Mouse (Mus musculus): ENCODE data around the gene Hoxa13. TPM values are rescaled to one million over a fixed set of nuclear protein-coding genes. Genes with fewer than 3 reads are reported as not detected.

Gene Hoxa13
- total RNA-seq, 2 experiments from 2014 or later = 3.7 to 6.0 TPM

DNA sequence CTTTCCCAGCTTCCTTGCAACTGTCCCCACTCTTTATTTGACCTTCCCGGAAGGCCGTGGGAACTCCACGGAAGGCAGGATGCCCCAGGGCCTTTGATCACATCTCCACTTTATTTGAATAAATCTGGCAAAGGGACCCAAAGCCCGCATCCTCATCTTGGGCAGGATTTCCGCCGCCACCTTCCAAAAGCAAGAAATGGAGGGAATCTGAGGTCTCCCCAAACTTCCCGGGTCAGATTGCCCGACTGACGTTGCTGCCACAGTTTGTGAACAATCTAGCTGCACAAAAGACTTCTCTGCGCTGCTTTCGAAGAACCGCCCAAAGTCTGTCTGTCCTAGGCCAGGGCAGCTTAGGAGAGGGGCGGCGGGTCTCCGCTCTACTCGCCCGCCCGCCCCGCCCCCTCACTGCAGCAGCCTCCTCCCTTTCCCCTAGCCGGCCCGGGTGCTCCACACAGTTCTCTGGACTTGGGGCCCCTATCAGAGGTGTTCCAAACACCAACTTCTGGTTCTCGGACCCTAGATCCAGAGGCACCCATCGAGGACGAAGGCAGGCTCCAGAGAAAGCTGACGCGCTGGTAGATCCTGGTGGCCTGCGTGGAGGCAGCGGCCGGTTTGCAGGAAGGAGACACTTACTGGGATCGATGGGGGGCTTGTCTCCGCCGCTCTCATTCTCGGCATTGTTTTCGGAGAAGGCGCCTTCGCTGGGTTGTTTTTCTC lies 35.6 kb downstream of the Hoxa13 start:
- DNase-seq (ENCODE audit: low spot score) = no peak

DNA sequence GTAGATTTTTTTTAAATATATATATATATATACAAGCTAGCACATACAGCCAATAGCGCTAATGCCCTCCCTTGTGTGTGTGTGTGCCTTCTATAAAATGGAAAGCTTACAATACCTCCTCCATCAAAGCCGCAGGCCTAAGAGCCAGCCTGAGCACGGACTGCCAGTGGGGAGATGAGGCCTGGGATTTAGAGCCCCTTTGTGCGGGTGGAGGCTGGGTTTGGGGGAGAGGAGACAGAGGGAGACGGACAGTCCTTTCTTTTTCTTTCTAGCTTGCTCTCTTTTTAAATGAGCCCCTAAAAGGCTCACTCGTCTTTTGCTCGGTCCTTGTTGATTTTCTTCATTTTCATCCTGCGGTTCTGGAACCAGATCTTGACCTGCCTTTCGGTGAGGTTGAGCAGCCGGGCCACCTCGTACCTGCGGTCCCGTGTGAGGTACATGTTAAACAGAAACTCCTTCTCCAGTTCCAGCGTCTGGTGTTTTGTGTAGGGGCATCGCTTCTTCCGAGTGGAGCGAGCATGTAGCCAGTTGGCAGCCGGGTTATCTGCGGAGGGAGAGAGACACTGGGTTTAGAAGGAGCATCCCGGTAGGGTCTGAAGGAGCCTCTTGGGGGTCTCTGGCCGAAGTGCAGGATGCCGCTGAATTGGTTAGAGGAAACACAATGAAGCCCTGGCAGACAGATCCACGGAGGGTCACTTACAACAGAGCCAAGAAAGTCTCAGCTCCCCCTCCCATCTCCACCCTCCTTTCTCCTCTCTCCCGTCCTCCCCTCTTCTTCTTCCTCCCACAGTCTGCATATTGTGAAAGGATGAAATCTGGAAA lies 36.5 kb downstream of the Hoxa13 start:
- DNase-seq (ENCODE audit: low spot score) = no peak

DNA sequence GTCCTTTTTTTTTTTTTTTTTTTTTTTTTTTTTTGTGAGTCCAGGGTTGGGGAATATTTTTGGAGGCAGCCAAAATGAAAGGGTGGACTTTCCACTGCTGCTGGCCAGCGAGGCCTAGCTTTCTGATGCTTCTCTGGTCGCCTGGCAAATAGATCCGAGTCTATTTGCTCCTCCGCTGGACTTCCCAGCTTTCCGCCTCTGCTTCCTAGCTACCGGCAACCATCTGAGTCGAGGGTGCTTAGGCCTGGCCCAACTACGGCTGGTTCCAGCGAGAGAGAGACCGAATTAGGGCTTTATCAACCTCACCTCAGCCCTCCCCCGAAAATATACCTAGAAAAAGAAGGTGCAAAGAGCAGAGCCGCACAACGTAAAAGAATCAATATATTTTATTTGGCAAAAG lies 38.0 kb downstream of the Hoxa13 start:
- no peak for DNase-seq (ENCODE audit: low spot score)

DNA sequence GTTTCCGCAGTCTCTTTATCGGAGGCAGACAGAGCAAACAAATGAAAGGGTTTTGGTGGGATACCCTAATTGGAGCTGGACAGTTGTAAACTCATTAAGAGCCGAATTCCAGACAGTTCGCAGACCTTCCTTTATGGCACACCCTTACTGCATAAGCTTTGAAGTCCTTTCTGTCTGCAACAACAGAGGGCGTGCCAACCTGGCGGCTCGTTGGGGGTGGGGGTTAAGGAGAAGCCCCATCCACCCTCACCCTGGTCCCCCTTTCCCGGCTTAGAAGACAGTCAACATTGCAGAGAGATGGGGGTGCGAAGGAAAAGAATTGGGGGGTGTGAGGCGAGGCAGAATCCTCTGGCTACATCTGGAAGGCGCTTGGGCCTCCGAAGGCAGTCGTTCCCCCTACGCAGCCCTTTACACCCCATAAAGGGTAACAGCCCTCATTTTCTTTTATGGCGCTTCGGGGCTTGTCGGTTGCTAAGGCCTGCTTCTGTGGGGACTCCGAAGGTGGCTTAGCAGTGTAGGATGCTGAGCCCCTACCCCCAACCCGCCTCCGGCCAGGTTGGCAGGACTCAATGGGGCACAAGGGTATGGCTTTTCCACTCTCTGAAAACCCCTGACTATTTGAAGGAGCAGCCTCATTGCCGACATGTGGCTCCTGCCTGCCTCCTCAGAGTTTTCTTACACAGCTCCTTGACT lies 38.5 kb downstream of the Hoxa13 start:
- no peak for DNase-seq (ENCODE audit: low spot score)

DNA sequence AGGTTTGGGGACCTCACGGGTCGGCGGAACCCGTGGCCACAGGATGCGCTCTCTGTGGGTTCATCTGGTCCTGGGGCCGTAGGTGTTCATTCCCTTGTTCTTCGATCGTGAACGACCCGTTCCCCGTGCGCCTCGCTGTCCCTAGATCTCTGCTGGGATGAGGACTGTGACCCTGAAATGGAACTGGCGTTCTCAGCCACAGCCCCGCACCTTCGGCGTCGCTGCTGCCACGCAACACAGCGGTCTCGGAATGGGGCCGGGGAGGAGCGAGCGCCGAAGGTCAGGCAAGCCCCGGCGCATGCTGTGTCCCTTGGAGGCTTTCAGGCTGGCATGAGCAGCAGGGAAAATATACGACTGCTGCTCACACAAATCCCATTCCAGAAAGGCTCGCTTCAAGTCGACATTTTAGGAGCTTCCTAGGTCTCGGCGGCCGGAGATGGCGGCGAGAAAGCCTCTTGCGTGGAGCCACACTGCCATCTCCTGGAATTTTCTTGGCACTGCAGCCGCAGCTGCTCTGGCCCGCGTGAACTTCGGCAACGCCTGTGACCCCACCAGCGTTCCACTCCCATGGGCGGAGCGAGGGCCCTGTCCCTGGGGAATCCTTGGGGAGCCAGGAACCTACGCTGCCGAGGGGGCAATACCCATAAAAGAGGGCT lies 39.2 kb downstream of the Hoxa13 start, which contains the start of gene Hoxa7:
TSS of gene Hoxa7 (minus strand) at position 518 of the 656 bp plus-strand sequence.
- peak; percentile 94 for DNase-seq (ENCODE audit: low spot score)

DNA sequence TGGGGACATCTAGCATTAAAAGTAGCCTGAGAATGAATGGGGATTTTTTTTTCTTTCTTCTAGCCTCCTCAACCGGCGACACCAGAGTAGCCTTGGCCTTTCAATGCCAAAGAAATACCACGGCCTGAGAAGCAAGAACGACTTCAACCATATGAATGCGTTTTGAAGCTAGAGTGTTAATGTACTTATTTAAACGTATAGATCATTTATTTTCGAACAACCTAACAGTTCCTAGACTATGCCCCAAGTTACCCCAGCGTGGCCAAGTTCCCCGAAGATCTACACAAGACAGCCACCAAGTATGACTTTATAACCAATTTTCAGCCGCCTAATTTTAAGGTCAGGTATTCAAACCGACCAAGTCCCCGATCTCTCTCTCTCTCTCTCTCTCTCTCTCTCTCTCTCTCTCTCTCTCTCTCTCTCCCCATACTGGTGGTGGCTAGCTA lies 39.8 kb downstream of the Hoxa13 start:
- DNase-seq (ENCODE audit: low spot score) = no peak

DNA sequence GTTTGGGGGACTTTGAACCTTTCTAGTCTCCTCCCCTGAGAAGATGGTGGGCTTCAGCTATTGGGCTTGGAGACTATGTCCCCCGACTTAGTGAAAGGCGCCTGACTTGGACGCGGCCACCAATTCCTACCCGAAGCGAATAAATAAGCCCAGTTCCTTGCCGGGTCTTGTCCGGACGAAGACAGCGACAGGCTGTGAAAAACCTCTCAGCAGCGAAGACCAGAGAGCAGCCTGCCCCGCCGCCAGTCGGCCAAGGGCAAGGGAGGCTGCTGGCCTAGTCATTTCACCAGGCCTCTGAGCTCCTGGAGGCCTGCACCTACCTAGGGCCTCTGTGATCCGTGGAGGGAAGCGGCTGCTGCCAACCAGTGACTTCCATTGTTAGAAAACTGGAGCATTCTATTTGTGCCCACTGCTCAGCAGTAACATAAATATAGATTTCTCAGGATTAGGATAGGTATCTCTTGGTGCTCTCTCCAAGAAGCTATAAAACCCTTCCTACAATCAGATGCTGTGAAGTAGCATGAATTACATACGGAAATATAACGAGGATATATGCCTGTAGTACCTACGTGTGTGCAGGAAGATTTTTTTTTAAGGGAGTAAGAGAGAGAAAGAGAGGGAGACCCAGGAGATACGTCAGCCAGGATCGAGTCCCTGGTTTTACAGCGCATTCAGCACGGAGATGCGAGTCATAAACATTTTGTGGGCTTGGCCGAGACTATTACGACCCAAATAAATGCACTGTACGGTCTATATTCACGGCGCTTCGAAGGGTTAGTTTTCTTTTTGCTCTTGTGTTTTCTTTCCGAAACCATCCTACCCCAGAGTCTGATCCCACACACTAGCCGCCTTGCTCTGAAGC lies 40.4 kb downstream of the Hoxa13 start:
- no peak for DNase-seq (ENCODE audit: low spot score)

DNA sequence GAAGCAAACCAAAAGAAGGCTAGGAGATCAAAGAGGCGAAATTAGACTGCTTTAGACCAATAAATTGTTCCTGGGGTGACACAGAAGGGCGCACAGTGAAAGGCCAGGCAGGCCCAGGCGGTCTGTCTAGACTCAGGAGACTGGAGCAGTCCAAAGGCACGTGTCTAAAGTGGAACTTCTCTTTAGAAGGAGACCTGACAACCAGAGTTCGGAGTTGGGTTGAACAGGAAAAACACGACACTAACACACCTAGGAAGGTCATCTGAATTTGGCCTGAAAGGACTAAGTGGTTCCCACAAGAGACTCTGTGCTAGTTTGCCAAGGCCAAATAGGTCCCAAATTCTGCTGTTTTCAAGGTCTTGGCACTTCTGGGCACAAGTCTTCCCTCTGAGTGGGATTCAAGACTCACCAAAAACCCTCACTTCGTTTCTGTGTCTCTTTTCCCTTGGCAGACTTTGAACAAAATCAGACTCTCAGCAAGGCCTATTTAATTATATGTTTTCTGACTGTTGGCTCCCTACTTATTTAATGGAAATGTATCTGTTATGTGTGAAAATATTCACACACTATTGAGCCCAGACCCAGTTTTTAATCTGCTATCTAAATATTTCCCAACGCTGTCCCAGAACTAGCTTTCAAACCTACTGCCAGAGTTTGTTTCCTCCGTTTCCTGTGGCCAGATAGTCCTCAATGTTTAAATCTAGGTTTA lies 41.3 kb downstream of the Hoxa13 start:
- DNase-seq (ENCODE audit: low spot score) = no peak

DNA sequence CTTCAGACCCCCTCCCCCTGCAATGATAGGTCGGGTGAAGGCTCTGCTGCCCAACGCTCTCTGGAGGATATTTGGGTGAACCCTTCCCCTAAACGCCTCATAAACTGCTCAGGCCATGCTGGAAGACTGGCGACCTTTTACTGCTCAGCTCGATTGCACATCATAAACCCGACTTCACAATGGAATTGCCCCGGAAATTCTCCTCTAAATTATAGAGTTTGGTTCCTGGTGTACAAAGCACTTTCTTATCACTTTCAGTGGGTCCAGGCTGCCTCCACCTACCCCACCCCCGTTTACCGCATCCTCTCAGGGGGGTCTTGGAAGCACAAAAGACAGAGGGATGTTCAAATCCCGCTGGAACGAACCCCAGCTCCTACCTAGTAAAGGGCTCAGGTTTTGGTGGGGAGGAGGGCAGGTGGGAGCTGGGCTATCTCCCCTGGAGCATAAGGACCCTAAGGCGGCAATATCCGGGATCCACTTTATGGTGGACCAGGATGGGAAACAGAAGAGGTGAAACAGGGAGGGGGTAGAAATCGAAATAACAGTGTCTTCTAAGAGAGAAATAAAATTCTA lies 42.0 kb downstream of the Hoxa13 start:
- DNase-seq (ENCODE audit: low spot score) = no peak

DNA sequence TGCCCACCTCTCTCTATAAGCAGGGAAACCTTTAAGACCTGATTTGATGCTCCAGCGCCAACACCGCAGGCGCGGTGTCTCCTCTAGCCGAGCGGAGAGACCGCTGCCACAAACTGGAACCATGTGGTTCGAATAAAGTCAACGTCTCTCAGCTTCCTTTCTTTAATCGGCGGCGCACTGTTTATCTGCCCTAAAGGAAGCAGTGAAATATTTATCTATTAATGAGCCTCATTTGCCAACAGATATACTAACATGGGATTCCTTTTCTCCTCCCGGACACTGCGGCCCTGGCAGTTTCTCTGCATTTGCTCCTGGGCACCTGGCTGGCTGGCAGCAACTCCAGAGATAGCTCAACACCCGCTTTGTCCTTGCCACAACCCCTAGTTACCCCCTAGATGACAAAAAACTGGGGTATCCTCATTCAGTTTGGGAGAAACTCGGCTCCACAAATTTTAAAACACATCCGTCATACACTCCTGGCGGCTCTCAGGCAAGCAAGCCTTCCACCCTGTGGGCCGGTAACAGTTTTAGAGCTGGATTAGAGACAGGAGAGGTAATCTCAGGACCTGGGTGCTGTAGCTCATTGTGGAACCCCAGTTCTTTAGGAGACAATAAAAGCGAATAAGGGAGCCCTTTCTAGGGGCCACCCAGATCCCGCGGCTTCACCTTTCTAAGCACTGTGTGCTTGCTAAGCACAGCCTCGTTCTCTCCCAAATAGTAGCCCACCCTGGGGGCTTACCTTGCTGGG lies 42.6 kb downstream of the Hoxa13 start:
- peak; percentile 9 for DNase-seq (ENCODE audit: low spot score)

DNA sequence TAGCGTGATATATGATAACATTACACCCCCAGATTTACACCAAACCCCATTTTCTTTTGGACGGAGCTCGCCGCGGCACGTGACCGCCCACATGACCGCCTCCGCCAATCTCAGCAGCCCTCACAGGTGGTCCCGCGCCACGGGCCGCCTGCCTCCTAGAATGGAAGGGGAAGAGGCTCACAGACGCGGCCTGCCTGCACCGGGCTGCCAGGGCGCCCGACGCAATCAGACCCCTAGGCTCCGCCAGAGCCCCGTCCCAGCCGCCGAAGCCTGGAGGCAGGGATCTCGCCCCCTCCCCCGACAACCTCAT lies 43.3 kb downstream of the Hoxa13 start:
- DNase-seq (ENCODE audit: low spot score) = peak; percentile 88

DNA sequence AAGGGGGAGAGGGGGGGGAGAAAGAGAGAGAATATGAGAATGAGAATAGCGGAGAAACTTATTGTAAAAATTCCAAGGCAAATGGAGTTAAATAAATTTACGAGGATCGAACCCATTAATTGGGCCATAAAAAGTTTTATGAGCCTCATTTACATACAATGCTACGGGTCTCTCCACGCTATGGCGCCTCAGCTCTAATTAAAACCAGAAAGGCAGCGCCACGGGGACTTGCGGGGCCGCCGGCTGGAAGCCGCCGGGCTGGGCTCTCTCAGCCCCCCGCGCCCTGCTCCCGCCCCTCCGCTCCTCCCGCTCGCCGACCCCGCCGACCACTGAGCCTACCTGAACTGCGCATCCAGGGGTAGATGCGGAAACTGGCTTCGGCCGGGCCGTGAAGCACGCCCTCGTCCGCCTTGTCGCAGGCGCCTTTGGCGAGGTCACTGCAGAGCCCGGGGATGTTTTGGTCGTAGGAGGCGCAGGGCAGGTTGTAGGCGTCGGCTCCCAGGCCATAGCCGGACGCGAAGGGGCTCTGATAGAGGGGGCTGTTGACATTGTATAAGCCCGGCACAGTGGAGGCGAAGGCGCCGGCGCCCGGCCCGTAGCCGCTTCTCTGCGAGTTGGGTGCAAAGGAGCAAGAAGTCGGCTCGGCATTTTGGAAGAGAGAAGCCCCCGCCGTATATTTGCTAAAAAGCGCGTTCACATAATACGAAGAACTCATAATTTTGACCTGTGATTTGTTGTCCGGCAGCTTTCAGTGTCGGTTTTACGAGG lies 43.8 kb downstream of the Hoxa13 start:
- peak; percentile 50 for DNase-seq (ENCODE audit: low spot score)

DNA sequence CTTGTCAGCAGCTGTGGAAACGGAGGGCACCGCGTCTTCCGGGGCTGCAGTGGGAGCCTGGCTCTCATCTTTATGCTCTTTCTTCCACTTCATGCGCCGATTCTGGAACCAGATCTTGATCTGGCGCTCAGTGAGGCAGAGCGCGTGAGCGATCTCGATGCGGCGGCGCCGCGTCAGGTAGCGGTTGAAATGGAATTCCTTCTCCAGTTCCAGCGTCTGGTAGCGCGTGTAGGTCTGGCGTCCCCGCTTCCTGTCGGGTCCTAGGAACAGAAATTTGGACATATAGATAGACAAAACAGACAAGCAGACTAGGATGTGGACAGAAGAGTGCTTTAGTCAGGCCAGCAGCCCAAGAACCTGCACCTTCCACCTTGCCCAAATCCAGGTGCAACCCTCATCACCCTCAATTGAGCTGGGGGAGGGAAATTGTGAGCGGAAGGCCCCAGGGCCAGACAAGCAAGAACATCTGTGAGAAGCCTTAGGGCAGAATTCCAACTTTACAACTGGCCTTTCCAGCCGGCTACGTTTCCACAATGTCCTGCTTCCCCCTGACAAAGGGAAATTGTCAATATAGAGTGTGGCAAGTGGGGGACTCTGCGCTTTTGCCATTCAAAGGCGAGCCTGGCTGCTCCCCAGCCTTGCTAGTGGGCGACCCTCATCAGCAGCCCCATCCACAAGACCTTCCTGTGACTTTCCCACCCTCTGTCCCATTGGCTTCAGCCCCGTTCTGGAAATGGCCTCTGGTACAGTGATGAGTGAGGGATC lies 44.7 kb downstream of the Hoxa13 start:
- DNase-seq (ENCODE audit: low spot score) = peak; percentile 7

DNA sequence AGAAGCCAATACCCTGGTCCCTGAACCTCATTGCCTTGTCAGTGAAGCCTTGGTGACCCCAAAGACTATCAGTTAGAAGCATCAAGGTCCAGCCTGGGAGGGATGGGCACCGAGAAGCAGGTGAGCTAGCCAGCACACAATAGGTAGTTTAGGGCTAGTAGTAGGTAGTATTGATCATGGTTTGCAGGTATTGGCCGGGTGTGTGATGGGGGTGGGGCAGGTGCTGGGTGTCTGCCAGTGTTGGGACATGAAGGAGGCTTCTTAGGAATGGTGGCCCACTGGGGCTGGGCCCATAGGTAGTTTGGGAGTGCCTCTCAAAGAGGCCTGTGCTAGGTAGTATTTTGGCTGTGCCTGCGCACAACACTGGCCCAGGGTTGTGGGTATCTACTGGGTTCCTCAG lies 45.6 kb downstream of the Hoxa13 start:
- DNase-seq (ENCODE audit: low spot score) = peak; percentile 3

DNA sequence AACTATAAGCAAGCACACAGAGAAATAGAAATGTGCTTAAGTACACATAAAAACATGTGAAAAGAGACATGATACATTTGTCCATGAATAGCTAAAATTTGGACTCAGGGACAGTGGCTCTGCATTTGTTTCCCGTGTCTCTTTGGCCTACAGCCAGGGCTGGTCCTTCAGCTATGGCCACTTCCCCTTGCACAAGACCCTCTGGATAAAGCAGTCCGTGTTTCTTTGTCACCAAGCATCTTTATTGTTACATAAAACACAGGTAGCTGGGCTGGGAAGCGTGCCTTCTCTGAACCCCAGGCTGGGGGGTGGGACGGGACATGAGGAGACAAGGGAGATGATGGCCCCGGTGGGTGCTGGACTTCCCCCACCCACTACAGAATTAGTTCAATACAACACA lies 46.4 kb downstream of the Hoxa13 start:
- DNase-seq (ENCODE audit: low spot score) = peak; percentile 1

DNA sequence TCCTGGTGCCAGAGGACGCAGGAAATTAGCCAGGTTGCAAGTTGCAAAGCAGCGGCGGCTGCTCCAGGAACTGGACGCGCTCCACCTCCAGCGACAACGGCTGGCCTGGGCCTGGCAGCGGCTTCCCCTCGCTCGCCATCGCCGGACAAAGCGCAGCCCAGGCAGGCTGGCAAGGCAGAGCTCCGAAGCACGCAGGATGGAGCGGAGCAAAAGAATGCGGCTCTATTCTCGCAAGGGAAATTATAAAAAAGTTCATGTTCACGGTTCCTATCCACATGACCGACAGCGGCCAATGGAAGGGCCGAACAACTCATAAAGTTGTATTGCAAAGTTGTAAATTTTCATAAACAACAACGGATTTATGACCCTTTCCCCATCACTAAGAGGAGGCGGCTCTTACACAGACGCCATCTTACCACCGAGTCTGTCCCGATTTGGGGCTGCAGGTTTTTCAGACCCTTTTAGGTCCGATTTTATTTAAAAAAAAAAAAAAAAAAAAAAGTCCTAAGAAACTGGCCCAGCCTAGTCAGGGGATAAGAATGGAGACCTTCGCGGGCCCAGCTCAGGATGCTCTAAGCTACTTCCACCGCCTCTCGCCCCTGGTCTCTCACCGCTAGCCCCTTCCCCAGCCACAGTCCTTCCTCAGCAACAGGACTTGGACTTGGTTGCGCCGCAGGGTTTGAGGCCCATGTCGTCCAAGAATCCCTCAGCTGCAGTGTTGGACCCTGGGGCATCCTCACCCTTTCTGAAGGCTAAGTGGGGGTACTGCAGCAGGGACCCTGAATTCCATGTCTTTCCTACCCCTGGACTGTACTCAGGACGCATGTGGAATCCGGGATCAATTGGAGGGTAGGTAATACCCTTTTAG lies 47.3 kb downstream of the Hoxa13 start, which contains the start of the genes Hoxa3 and Gm28308:
TSS of gene Hoxa3 (minus strand) at position 218 of the 868 bp plus-strand sequence.
TSS of gene Gm28308 (minus strand) at position 221 of the 868 bp plus-strand sequence.
- DNase-seq (ENCODE audit: low spot score) = peak; percentile 78
